Mouse (Mus musculus): ENCODE measurements around the gene Snx10. TPM values are rescaled to one million over a fixed set of nuclear protein-coding genes. Genes with fewer than 3 reads are reported as not detected.

Gene Snx10
- polyA plus RNA-seq, 1 experiment from 2014 or later, result 16.3 TPM

DNA sequence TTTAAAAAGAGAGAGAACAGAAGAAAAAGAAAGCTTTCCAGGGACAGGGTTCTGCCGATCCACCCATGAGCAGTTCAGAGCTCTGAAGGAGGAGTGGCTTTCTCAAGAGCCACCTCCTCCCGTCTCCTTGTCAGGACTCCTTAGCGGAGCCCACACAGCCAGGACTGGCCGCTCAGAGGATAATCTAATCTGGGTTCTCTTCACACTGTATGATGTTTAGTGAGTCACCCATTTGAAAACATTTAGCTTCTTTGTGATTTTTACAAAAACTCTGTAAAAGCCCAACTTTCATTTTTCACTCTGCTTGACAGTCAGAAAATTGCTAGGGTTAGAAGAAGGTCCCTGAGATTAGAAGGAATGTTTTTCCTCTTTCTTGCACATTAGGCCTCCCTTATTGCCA is 70.8 kb downstream of the Snx10 start:
- Histone ChIP-seq H3K27me3 (replicated peaks) (no peaks in the 10 kb centered on the region), H3K36me3 (no peaks in the 10 kb centered on the region), H3K4me1 (peaks cover 12% of the 10 kb centered on the region), H3K4me3 (replicated peaks) (no peak overlapping the region), H3K9me3 (no peaks in the 10 kb centered on the region), H3K9ac (no peak overlapping the region), H3K27ac (0 out of 2 replicates have a peak overlapping the region, but pooled peaks have one; percentile 12), H3K4me2 (peak overlapping the region; percentile 1; the same call in 1 of the 2 replicates)
- WGBS, result 27% methylated on average over 4 of the region's 4 CpGs
- ATAC-seq (ENCODE audit: insufficient read depth, low FRiP score, low read depth), result peak; percentile 81

DNA sequence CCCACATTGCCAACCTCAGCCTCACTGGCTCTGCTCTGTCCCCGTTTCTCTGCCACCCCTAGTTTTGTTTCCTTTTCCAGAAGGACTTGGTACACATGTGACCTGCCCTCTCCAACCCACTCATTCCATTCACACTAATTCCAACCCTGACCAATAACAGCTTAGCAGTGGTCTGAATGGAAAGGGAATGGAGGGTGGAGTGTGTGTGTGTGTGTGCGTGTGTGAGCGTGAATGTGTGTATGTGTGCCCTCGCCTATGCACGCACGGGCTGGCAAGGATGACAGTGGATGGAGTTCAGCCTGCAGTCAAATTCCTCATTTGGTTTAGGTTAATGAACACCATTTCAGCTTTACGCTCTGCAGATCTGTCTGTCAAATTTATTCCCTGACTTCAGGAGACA is 74.4 kb downstream of the Snx10 start:
- Histone ChIP-seq H3K9ac (no peak overlapping the region), H3K4me2 (no peak overlapping the region), H3K27ac (no peak overlapping the region), H3K9me3 (no peaks in the 10 kb centered on the region), H3K4me3 (replicated peaks) (no peak overlapping the region), H3K27me3 (replicated peaks) (no peaks in the 10 kb centered on the region), H3K4me1 (0 out of 2 replicates have a peak, but pooled peaks cover 3% of the 10 kb centered on the region), H3K36me3 (no peaks in the 10 kb centered on the region)
- 85% methylated on average over 7 of the region's 7 CpGs for WGBS
- ATAC-seq (ENCODE audit: insufficient read depth, low FRiP score, low read depth), result no peak

DNA sequence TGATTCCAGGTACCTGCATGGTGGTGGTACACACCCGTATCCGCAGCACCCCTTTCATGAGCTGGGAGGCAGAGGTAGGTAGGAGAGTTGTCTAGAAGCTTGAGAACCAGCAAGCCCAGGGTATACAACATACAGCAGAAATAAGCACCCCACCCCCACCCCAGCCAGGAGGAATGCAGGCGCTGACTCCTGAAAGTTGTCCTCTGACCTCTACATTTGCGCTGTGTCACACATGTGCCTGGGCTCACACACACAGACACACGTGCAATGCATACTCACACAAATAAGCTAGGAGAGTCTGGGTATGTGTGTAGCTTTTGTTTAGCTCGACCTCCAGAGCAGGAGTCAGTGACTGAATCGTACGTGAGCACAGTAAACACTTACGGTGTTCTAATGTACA is 76.7 kb downstream of the Snx10 start:
- whole genome bisulfite sequencing, result 70% methylated on average over 9 of the region's 9 CpGs
- no peaks in the 10 kb centered on the region for H3K4me1 ChIP-seq

DNA sequence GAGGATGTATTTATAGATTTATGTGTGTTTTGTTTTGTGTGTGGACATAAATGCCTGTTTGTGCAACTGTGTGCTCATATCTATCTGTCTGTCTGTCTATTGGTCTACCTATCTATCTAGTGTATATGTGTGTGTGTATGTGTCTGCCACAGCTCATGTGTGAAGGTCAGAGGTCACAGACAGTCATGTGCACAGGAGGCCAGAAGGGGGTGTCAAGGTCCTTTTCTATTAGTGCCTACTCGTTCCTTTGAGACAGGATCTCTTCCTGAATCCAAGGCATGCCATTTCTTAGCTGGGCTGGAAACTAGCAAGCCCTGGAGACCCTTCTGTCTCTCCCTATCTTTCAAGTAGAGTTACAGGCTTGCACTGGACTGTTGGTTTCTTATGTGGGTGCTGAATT is 78.6 kb downstream of the Snx10 start:
- H3K27ac ChIP-seq, result no peak overlapping the region
- H3K4me1 ChIP-seq, result no peaks in the 10 kb centered on the region
- H3K9ac ChIP-seq, result no peak overlapping the region
- no peaks in the 10 kb centered on the region for H3K27me3 ChIP-seq (replicated peaks)
- no peak for ATAC-seq (ENCODE audit: insufficient read depth, low FRiP score, low read depth)
- no peaks in the 10 kb centered on the region for H3K9me3 ChIP-seq
- no peak overlapping the region for H3K4me2 ChIP-seq
- no peaks in the 10 kb centered on the region for H3K36me3 ChIP-seq
- 70% methylated on average over 1 of the region's 1 CpGs for WGBS
- no peak overlapping the region for H3K4me3 ChIP-seq (replicated peaks)

More for the DNA sequence above, 76.7 kb downstream of the Snx10 start:
- no peak overlapping the region for H3K9ac ChIP-seq
- H3K27ac ChIP-seq, result no peak overlapping the region
- H3K9me3 ChIP-seq, result no peaks in the 10 kb centered on the region
- no peaks in the 10 kb centered on the region for H3K36me3 ChIP-seq
- H3K4me3 ChIP-seq (replicated peaks), result no peak overlapping the region
- no peak for ATAC-seq (ENCODE audit: insufficient read depth, low FRiP score, low read depth)
- H3K4me2 ChIP-seq, result no peak overlapping the region
- no peaks in the 10 kb centered on the region for H3K27me3 ChIP-seq (replicated peaks)

DNA sequence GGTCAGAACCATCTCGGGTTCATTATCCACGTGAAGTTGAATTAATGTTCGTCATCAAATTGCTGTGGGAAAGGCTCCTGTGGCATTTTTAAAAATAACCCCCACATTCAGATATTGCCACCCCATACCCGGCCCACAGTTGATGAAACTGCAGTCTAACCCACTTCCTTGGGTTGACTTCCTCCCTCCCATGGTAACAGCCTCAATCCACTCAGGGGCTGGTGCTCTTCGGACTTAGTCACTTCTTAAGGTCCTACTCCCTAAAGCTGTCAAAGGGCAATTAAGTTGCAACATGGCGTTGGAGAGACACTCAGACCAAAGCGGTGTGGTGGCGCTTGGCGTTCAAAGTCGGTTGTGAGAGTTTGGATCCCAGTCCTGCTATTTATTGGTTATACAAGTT is 80.0 kb downstream of the Snx10 start:
- Histone ChIP-seq H3K27ac (no peak overlapping the region), H3K4me3 (replicated peaks) (no peak overlapping the region), H3K36me3 (no peaks in the 10 kb centered on the region), H3K27me3 (replicated peaks) (no peaks in the 10 kb centered on the region), H3K4me1 (no peaks in the 10 kb centered on the region), H3K4me2 (no peak overlapping the region), H3K9ac (no peak overlapping the region), H3K9me3 (no peaks in the 10 kb centered on the region)
- WGBS, result 86% methylated on average over 10 of the region's 10 CpGs
- ATAC-seq (ENCODE audit: insufficient read depth, low FRiP score, low read depth), result no peak

DNA sequence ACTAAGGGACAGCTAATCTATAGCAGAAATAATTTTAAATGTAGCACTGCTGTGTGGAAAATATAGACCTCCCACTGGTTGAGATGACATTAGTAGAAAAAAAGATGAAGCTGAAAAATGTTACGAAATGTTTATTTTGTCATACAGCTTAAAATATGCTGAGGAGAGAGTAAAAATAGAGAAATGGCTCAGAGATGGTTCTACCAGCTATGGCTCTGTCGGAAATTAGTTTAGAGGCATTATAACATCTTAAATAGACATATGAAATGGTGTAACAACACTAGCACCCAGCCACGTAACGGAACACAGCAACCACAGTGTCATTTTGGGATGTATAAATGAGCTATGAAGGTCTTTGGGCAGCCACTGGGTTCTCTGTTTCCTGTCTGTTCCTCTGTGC is 82.5 kb downstream of the Snx10 start:
- no peaks in the 10 kb centered on the region for H3K9me3 ChIP-seq
- no peaks in the 10 kb centered on the region for H3K36me3 ChIP-seq
- no peak overlapping the region for H3K4me2 ChIP-seq
- H3K4me1 ChIP-seq, result no peaks in the 10 kb centered on the region
- no peak overlapping the region for H3K9ac ChIP-seq
- 73% methylated on average over 4 of the region's 4 CpGs for WGBS
- no peak overlapping the region for H3K4me3 ChIP-seq (replicated peaks)
- H3K27ac ChIP-seq, result no peak overlapping the region
- no peak for ATAC-seq (ENCODE audit: insufficient read depth, low FRiP score, low read depth)
- H3K27me3 ChIP-seq (replicated peaks), result 0 out of 2 replicates have a peak, but pooled peaks cover 3% of the 10 kb centered on the region

DNA sequence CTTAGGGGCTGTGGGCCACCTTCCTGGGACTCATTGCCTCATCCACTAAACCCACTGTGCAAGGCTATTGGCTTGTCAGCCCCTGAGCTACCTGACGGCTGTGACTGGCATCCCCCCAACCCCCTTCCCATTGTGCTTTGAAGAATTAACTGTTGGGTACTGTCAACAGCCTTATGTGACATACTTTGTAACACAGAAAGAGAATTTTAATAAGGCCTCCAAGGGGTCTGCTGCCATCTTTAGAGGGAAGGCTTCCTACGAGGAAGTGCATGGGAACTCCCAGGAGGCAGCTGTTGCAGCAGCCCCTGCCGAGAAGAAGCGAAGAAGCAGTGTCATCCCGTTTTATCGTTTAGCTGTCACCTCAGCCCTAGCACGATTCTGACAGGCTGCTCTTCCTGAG is 83.1 kb downstream of the Snx10 start:
- Histone ChIP-seq H3K27ac (no peak overlapping the region), H3K4me2 (no peak overlapping the region), H3K9ac (no peak overlapping the region), H3K9me3 (no peaks in the 10 kb centered on the region), H3K4me1 (no peaks in the 10 kb centered on the region), H3K27me3 (replicated peaks) (0 out of 2 replicates have a peak, but pooled peaks cover 3% of the 10 kb centered on the region), H3K4me3 (replicated peaks) (no peak overlapping the region), H3K36me3 (no peaks in the 10 kb centered on the region)
- WGBS, result 49% methylated on average over 7 of the region's 7 CpGs
- no peak for ATAC-seq (ENCODE audit: insufficient read depth, low FRiP score, low read depth)

DNA sequence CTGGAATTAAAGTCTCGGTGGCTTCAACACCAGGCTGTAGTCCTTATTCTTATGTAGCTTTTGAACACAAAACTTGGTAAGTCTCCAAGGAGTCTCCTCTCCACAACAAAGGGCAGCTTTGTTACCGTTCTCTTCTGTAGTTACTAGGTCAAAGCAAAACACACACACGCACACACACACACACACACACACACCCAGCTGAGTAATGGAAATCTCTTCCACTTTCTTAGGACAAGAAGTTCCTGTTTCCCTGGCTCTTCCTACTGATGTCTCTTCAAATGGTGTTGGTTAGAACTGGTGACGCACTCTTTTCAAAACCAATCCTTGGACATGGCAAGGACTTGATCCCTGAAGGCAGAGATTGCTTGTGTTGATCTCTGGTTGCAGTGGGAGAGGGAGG is 87.9 kb downstream of the Snx10 start:
- Histone ChIP-seq H3K9me3 (no peaks in the 10 kb centered on the region), H3K27ac (no peak overlapping the region), H3K27me3 (replicated peaks) (0 out of 2 replicates have a peak, but pooled peaks cover 3% of the 10 kb centered on the region), H3K36me3 (no peaks in the 10 kb centered on the region), H3K4me3 (replicated peaks) (no peak overlapping the region), H3K4me2 (no peak overlapping the region), H3K9ac (no peak overlapping the region), H3K4me1 (peaks cover 3% of the 10 kb centered on the region; the same call in 1 of the 2 replicates)
- 72% methylated on average over 4 of the region's 4 CpGs for WGBS
- ATAC-seq (ENCODE audit: insufficient read depth, low FRiP score, low read depth), result no peak

DNA sequence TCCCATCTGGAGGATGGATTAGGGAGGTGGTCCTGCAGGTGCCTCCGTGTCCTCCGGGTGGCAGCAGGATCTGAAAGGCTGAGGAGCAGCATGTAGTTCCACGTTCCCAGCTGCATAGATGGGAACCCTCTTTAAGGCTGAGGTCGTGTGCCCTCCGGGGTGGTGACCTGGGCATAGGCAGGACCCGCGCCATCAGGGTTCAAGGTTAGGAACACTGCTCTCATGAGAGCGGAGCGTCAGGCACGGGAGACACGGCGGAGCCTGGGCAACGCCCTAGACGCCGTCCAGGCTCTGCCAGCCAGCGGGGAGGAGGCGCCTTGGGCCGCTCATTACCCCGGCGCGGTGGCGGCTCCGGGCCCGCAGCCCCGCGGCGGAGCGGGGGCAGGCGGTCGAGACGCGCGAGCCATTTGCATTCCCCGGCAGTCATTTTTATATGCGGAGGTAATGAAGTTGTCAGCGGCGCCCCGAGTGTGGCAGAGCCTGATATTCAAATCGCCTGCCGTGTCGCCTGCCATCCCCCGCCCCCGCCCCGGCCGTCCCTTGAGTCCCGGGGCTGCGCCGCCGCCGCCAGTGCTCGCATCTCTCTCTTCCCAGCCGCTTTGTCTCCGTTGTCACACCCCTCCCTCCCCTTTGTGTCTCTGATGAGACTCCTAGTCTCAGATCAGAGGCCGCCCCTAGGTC is 88.8 kb downstream of the Snx10 start:
- no peaks in the 10 kb centered on the region for H3K9me3 ChIP-seq
- peak; percentile 70; the same call in 1 of the 2 replicates for ATAC-seq (ENCODE audit: insufficient read depth, low FRiP score, low read depth)
- H3K9ac ChIP-seq, result no peak overlapping the region
- no peak overlapping the region for H3K27ac ChIP-seq
- WGBS, result under 1% methylated on average over 54 of the region's 54 CpGs
- H3K27me3 ChIP-seq (replicated peaks), result 0 out of 2 replicates have a peak, but pooled peaks cover 3% of the 10 kb centered on the region
- H3K36me3 ChIP-seq, result no peaks in the 10 kb centered on the region
- H3K4me1 ChIP-seq, result peaks cover 3% of the 10 kb centered on the region; the same call in 1 of the 2 replicates
- H3K4me2 ChIP-seq, result peak overlapping the region; percentile 91
- H3K4me3 ChIP-seq (replicated peaks), result peak overlapping the region; percentile 49

DNA sequence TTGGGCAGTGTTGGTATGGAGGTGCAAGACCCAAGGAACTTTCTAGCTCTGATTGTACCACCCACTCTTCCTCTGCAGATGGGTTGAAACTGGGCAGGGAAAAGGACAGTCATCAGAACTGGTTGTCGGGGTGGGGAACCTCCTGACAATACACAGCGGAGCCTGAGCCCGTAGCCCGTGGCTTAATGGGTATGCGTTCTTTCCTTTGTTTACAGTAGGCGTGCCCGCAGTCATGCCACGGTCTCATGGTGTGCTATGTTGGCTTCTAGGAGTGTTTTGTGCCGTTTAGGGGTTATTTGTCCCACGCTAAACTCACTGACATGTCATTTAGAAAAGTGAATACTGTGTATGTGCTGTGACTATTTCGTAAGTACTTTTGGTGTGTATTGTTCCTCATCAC is 90.0 kb downstream of the Snx10 start:
- 64% methylated on average over 11 of the region's 11 CpGs for WGBS
- Histone ChIP-seq H3K4me1 (peaks cover 3% of the 10 kb centered on the region; the same call in 1 of the 2 replicates), H3K4me2 (no peak overlapping the region), H3K9me3 (no peaks in the 10 kb centered on the region), H3K9ac (no peak overlapping the region), H3K27me3 (replicated peaks) (0 out of 2 replicates have a peak, but pooled peaks cover 3% of the 10 kb centered on the region), H3K36me3 (no peaks in the 10 kb centered on the region), H3K27ac (no peak overlapping the region), H3K4me3 (replicated peaks) (no peak overlapping the region)
- ATAC-seq (ENCODE audit: insufficient read depth, low FRiP score, low read depth), result no peak

DNA sequence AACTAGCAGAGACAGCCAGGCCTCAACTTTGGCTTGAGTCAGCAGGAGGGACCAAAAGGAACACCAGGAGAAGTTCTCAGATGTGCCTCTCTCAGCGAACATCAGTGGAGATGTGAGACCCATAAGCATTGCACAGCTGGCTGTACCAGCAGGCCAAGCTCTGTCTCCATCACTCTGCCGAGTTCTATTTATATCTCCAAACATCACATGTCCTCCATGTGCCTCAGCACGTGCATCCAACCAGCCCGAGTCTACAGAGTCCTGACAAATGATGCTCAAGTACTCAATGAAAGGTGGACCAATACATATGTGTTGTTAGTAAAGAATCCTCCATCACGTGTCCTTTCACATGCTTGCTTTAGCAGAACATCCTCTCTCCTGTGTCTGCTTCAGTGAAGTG is 103.1 kb downstream of the Snx10 start:
- no peak overlapping the region for H3K4me3 ChIP-seq (replicated peaks)

DNA sequence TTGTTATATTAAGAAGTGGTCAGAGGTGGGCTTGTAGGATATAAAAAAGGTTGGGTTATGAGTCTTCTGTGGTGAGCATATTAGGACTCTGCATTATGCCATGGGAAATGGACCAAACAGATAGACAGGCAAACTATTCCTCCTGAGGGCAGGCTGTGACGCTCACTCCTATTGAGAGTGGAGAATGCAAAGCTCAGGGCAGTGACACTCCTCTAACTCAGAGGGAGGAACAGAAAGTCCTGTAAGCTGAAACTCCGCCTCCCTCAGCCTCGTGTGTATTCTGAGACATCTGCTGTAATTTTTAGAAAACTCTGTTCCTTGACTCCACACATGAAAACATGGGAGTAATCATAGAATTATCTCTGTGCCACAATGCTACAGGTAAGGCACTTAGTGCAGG is 106.0 kb downstream of the Snx10 start:
- Histone ChIP-seq H3K9ac (no peak overlapping the region), H3K36me3 (no peaks in the 10 kb centered on the region), H3K4me2 (no peak overlapping the region), H3K4me1 (no peaks in the 10 kb centered on the region), H3K9me3 (no peaks in the 10 kb centered on the region), H3K27me3 (replicated peaks) (no peaks in the 10 kb centered on the region), H3K4me3 (replicated peaks) (no peak overlapping the region), H3K27ac (no peak overlapping the region)
- ATAC-seq (ENCODE audit: insufficient read depth, low FRiP score, low read depth), result no peak
- WGBS, result 44% methylated on average over 3 of the region's 3 CpGs

More for the DNA sequence above, 103.1 kb downstream of the Snx10 start:
- Histone ChIP-seq H3K9ac (no peak overlapping the region), H3K27me3 (replicated peaks) (no peaks in the 10 kb centered on the region), H3K9me3 (no peaks in the 10 kb centered on the region), H3K27ac (no peak overlapping the region), H3K4me1 (no peaks in the 10 kb centered on the region), H3K4me2 (no peak overlapping the region), H3K36me3 (no peaks in the 10 kb centered on the region)
- 80% methylated on average over 5 of the region's 5 CpGs for WGBS
- no peak for ATAC-seq (ENCODE audit: insufficient read depth, low FRiP score, low read depth)

All from stomach, embryonic 15.5 days (tissue).